Mouse (Mus musculus) limb, embryonic 15.5 days (tissue): Measurements from ENCODE around the gene Bnc2. TPM values are rescaled to one million over a fixed set of nuclear protein-coding genes. Genes with fewer than 3 reads are reported as not detected.
A peak's percentile ranks its signal among the peaks of the same experiment; 100 is the strongest.

Experiments
- ATAC-seq: fragments of 200-750 bp; cut with Nextera tagmentation; 2 replicates; pipeline ENCODE4 v1.8.0; 2017; ENCODE audit warnings: low read depth, moderate TSS enrichment; ENCODE audit not compliant: insufficient number of reproducible peaks, low FRiP score, low TSS enrichment
- H3K27ac ChIP-seq: fragments of 300-500 bp; sonication (generic); 2 replicates; pipeline ENCODE4 v1.5.1; 2015; ENCODE audit warnings: moderate library complexity, mild to moderate bottlenecking, inconsistent platforms
- H3K27me3 ChIP-seq: fragments of 300-500 bp; sonication (generic); 2 replicates; pipeline ENCODE4 v1.6.1; 2015; ENCODE audit warnings: inconsistent platforms
- H3K36me3 ChIP-seq: fragments of 300-500 bp; sonication (generic); 2 replicates; pipeline ENCODE4 v1.6.1; 2015; ENCODE audit warnings: inconsistent platforms
- H3K4me1 ChIP-seq: fragments of 300-500 bp; sonication (generic); 2 replicates; pipeline ENCODE4 v1.6.1; 2015; ENCODE audit warnings: inconsistent platforms
- H3K4me2 ChIP-seq: fragments of 300-500 bp; sonication (generic); 2 replicates; pipeline ENCODE4 v1.6.1; 2015; ENCODE audit warnings: mild to moderate bottlenecking, inconsistent platforms
- H3K4me3 ChIP-seq: fragments of 300-500 bp; sonication (generic); 2 replicates; pipeline ENCODE4 v1.5.1; 2015; ENCODE audit warnings: mild to moderate bottlenecking, inconsistent platforms
- H3K9ac ChIP-seq: fragments of 300-500 bp; sonication (generic); 2 replicates; pipeline ENCODE4 v1.6.1; 2015; ENCODE audit warnings: inconsistent platforms
- H3K9me3 ChIP-seq: fragments of 300-500 bp; sonication (generic); 2 replicates; pipeline ENCODE4 v1.6.1; 2016; ENCODE audit warnings: inconsistent platforms
- WGBS: fragments of 180-500 bp; shearing (Covaris S2); methylation state at CpG from one replicate; pipeline ENCODE4 v1.1.7; 2015; 5-methylcytosine and 5-hydroxymethylcytosine counted together
- polyA plus RNA-seq: library from polyadenylated mRNA; unstranded; fragments of >200 nt; fragmentation: Nextera tagmentation; extraction: Ambion mirVana; gene quantifications from 2 replicates; pipeline ENCODE4 v1.2.1, GENCODE M21; 2015

Gene Bnc2
- polyA plus RNA-seq, 1 experiment from 2014 or later: 24.1 TPM

- peaks cover under 1% of the 10 kb centered on the region for H3K4me1 ChIP-seq
- no peak overlapping the region for H3K4me3 ChIP-seq
- ATAC-seq: no peak
- no peak overlapping the region for H3K9ac ChIP-seq
- 79% methylated on average over 11 of the region's 11 CpGs for WGBS
- H3K9me3 ChIP-seq: no peaks in the 10 kb centered on the region
- H3K36me3 ChIP-seq: no peaks in the 10 kb centered on the region
- H3K4me2 ChIP-seq: no peak overlapping the region
- H3K27ac ChIP-seq: no peak overlapping the region
- no peaks in the 10 kb centered on the region for H3K27me3 ChIP-seq
Measured at GRCm38 (mm10) chr4:84528886-84529789, 145.9 kb downstream of the Bnc2 start.

DNA sequence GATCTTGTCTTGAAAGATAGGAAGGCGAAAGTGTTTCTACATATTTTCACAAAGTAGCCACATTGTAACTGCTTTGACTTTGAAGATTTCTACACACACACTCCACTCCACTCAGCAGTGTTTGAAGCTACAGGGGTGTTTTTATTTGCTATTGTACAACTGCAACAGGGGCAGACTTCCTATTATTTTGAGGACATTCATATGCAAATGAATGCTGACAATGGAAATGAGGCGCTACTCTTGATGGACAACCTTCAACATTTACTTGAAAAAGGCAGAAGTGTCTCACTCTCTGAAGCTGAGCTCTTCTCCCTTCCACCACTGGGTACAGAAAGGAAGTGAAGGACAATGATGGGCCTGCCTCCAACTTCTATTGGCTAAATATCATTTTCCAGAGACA is 146.7 kb downstream of the Bnc2 start:
- Histone ChIP-seq H3K27ac (no peak overlapping the region), H3K27me3 (no peaks in the 10 kb centered on the region), H3K4me3 (no peak overlapping the region), H3K9me3 (no peaks in the 10 kb centered on the region), H3K9ac (no peak overlapping the region), H3K4me1 (peaks cover 8% of the 10 kb centered on the region), H3K36me3 (no peaks in the 10 kb centered on the region), H3K4me2 (no peak overlapping the region)
- WGBS: 77% methylated on average over 2 of the region's 2 CpGs
- ATAC-seq: no peak

- no peak overlapping the region for H3K4me3 ChIP-seq
- no peak overlapping the region for H3K27ac ChIP-seq
- peaks cover 16% of the 10 kb centered on the region for H3K4me1 ChIP-seq
- no peaks in the 10 kb centered on the region for H3K9me3 ChIP-seq
- no peak for ATAC-seq
- no peak overlapping the region for H3K4me2 ChIP-seq
- H3K36me3 ChIP-seq: no peaks in the 10 kb centered on the region
- WGBS: 36% methylated on average over 15 of the region's 15 CpGs
- no peaks in the 10 kb centered on the region for H3K27me3 ChIP-seq
- no peak overlapping the region for H3K9ac ChIP-seq
Measured at GRCm38 (mm10) chr4:84527066-84527933, 147.8 kb downstream of the Bnc2 start.

GRCm38 (mm10) chr4:84523651-84524221 is 151.3 kb downstream of the Bnc2 start:
- no peak for ATAC-seq
- H3K36me3 ChIP-seq: no peaks in the 10 kb centered on the region
- no peak overlapping the region for H3K4me2 ChIP-seq
- H3K27me3 ChIP-seq: no peaks in the 10 kb centered on the region
- WGBS: 24% methylated on average over 4 of the region's 4 CpGs
- H3K9ac ChIP-seq: no peak overlapping the region
- H3K4me1 ChIP-seq: peaks cover 16% of the 10 kb centered on the region
- H3K4me3 ChIP-seq: no peak overlapping the region
- H3K27ac ChIP-seq: peak overlapping the region; percentile 61
- H3K9me3 ChIP-seq: no peaks in the 10 kb centered on the region

GRCm38 (mm10) chr4:84523211-84523610 is 151.9 kb downstream of the Bnc2 start:
- Histone ChIP-seq H3K27me3 (no peaks in the 10 kb centered on the region), H3K9ac (no peak overlapping the region), H3K36me3 (no peaks in the 10 kb centered on the region), H3K4me1 (peaks cover 16% of the 10 kb centered on the region), H3K27ac (peak overlapping the region; percentile 61; the same call in 1 of the 2 replicates), H3K4me2 (0 out of 2 replicates have a peak overlapping the region, but pooled peaks have one; percentile 14), H3K9me3 (no peaks in the 10 kb centered on the region), H3K4me3 (no peak overlapping the region)
- no peak for ATAC-seq
- WGBS: 15% methylated on average over 5 of the region's 5 CpGs

DNA sequence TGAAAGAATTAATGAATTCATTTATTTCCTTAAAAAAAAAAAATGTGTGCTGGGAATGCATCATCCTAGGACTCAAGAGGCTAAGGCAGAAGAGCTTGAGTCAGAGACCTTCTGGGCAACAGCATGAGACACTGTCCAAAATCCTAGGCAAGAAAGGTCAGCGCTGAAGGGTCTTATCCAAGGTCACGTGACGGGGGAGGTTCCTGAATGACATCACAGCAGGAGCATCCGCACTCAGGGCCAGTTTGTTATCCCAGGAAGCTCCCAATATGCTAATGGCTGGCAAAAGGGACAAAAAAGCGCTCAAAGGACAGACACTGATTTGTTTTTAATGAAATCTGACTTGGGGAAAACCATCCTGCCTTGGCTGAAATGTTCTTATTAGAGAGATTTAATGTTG is 153.5 kb downstream of the Bnc2 start:
- no peak overlapping the region for H3K4me3 ChIP-seq
- H3K27me3 ChIP-seq: no peaks in the 10 kb centered on the region
- peaks cover 16% of the 10 kb centered on the region for H3K4me1 ChIP-seq
- H3K9ac ChIP-seq: no peak overlapping the region
- H3K9me3 ChIP-seq: no peaks in the 10 kb centered on the region
- H3K4me2 ChIP-seq: no peak overlapping the region
- WGBS: 94% methylated on average over 5 of the region's 5 CpGs
- no peak for ATAC-seq
- H3K36me3 ChIP-seq: no peaks in the 10 kb centered on the region
- H3K27ac ChIP-seq: no peak overlapping the region

DNA sequence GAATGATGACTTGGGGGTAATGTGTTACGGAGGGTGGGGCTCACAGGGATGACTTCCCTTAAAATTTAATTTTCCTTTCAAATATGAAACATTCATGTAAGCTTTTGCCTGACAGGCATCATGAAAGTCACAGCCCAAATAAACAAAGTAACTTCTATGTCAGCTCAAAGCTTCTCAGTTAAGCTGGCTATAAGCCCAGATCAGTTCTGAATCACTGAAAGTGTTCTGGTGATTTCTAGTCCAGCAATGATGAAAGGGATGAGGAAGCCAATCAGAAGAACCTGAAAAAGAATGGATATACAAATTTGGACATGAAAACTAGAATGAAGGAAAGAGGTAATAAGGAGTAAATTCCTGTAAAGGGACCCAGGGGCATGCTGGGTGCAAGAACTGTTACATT is 164.6 kb downstream of the Bnc2 start:
- Histone ChIP-seq H3K9ac (no peak overlapping the region), H3K9me3 (no peaks in the 10 kb centered on the region), H3K27me3 (no peaks in the 10 kb centered on the region), H3K4me2 (no peak overlapping the region), H3K36me3 (no peaks in the 10 kb centered on the region), H3K4me1 (peaks cover 5% of the 10 kb centered on the region; the same call in 1 of the 2 replicates), H3K27ac (0 out of 2 replicates have a peak overlapping the region, but pooled peaks have one; percentile 22), H3K4me3 (no peak overlapping the region)
- 78% methylated on average over 1 of the region's 1 CpGs for WGBS
- no peak for ATAC-seq

GRCm38 (mm10) chr4:84507551-84507950 is 167.5 kb downstream of the Bnc2 start:
- ATAC-seq: no peak
- no peaks in the 10 kb centered on the region for H3K36me3 ChIP-seq

DNA sequence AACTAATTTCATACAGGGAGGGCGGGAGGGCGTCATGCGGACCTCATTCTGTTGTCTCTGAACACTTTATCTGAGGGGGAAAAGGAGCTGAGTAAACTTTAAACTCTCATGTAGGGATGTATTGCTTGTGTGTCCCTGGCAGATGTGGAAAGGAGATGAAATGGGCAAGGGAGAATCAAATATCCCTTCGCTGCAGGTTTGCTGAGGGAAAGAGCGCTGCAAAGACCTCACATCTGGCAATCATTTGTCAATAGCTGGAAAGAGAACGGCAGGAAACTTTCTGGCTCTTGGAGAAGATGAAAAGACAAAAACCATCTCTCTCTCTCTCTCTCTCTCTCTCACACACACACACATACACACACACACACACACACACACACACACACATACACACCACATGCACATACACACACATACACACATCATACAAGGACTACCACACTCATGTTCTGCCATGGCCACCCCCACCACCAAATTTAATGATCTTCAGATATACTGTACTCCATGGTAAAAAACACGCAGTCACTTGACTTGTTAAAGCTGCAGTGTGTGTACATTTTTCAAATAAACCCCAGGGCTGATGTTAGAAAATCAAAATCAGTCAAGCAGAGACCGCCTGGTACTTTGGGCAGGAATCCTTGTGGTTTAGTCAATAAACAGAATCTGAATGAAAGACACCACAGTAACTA is 172.3 kb downstream of the Bnc2 start:
- no peak for ATAC-seq
- H3K4me2 ChIP-seq: no peak overlapping the region
- peak overlapping the region; percentile 59; the same call in 1 of the 2 replicates for H3K27ac ChIP-seq
- peaks cover 28% of the 10 kb centered on the region for H3K4me1 ChIP-seq
- H3K9ac ChIP-seq: no peak overlapping the region
- H3K36me3 ChIP-seq: no peaks in the 10 kb centered on the region
- H3K9me3 ChIP-seq: no peaks in the 10 kb centered on the region
- no peaks in the 10 kb centered on the region for H3K27me3 ChIP-seq
- WGBS: 41% methylated on average over 8 of the region's 8 CpGs
- H3K4me3 ChIP-seq: no peak overlapping the region

More at GRCm38 (mm10) chr4:84507551-84507950, 167.5 kb downstream of the Bnc2 start:
- Histone ChIP-seq H3K4me3 (no peak overlapping the region), H3K27me3 (no peaks in the 10 kb centered on the region), H3K27ac (no peak overlapping the region), H3K4me1 (peaks cover 13% of the 10 kb centered on the region; the same call in 1 of the 2 replicates), H3K9ac (no peak overlapping the region), H3K4me2 (no peak overlapping the region), H3K9me3 (no peaks in the 10 kb centered on the region)
- 85% methylated on average over 3 of the region's 3 CpGs for WGBS

- 27% methylated on average over 4 of the region's 4 CpGs for WGBS
Measured at GRCm38 (mm10) chr4:84500796-84501349, 174.2 kb downstream of the Bnc2 start.

DNA sequence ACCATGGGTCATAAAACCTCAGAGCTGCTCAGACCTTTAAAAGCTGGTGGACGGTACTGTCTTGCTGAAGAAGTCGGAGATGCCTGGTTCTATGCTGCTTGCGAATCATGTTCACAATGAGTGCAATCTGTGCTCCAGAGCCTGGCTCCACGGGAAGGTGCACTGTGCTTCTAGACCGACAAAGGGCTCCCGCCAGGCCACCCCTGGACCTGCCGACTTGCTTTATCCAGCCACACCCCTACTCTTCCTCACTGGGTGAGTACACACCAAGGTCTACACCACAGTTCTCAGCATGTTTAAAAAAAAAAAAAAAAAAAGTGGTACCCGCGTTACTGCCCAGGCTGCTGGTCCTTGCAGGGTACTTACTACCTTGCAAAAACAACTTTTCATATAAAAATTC is 174.8 kb downstream of the Bnc2 start:
- H3K4me3 ChIP-seq: no peak overlapping the region
- WGBS: 36% methylated on average over 9 of the region's 9 CpGs
- H3K4me2 ChIP-seq: peak overlapping the region; percentile 32
- no peak overlapping the region for H3K27ac ChIP-seq
- H3K9me3 ChIP-seq: no peaks in the 10 kb centered on the region
- H3K36me3 ChIP-seq: no peaks in the 10 kb centered on the region
- no peak overlapping the region for H3K9ac ChIP-seq
- H3K27me3 ChIP-seq: no peaks in the 10 kb centered on the region
- peaks cover 28% of the 10 kb centered on the region for H3K4me1 ChIP-seq
- no peak for ATAC-seq

More at GRCm38 (mm10) chr4:84500796-84501349, 174.2 kb downstream of the Bnc2 start:
- no peak overlapping the region for H3K4me3 ChIP-seq
- H3K4me2 ChIP-seq: peak overlapping the region; percentile 32; the same call in 1 of the 2 replicates
- peaks cover 28% of the 10 kb centered on the region for H3K4me1 ChIP-seq
- H3K9ac ChIP-seq: no peak overlapping the region
- no peaks in the 10 kb centered on the region for H3K9me3 ChIP-seq
- H3K27ac ChIP-seq: no peak overlapping the region
- no peaks in the 10 kb centered on the region for H3K36me3 ChIP-seq
- no peaks in the 10 kb centered on the region for H3K27me3 ChIP-seq
- ATAC-seq: no peak
